Mouse (Mus musculus) thymus, adult 2 months (tissue): ENCODE data around the gene Pon2. TPM values are rescaled to one million over a fixed set of nuclear protein-coding genes. Genes with fewer than 3 reads are reported as not detected.

Experiments
- DNase-seq: peaks from one replicate; pipeline ENCODE4 v3.0.0; 2021
- H3K27ac ChIP-seq: fragments of 200-500 bp; 2 replicates; pipeline ENCODE4 v1.5.1; 2012; ENCODE audit warnings: low read length, control low read depth; ENCODE audit not compliant: control insufficient read depth, insufficient read depth
- H3K27me3 ChIP-seq: fragments of 200-500 bp; 2 replicates; pipeline ENCODE4 v1.6.1; 2012; ENCODE audit warnings: mild to moderate bottlenecking, low read length, moderate library complexity, mixed read lengths; ENCODE audit not compliant: control insufficient read depth, insufficient read depth
- H3K36me3 ChIP-seq: fragments of 200-500 bp; 2 replicates; pipeline ENCODE4 v1.6.1; 2012; ENCODE audit warnings: mild to moderate bottlenecking, low read length, moderate library complexity; ENCODE audit not compliant: control insufficient read depth, insufficient read depth
- H3K4me1 ChIP-seq: fragments of 200-500 bp; replicated peaks from 2 replicates; pipeline ENCODE4 v1.6.1; 2012; ENCODE audit warnings: low read length; ENCODE audit not compliant: control insufficient read depth, insufficient read depth
- H3K4me3 ChIP-seq: fragments of 200-500 bp; 2 replicates; pipeline ENCODE4 v1.5.1; 2012; ENCODE audit warnings: mild to moderate bottlenecking, low read length, control low read depth, moderate library complexity; ENCODE audit not compliant: control insufficient read depth, insufficient read depth
- CTCF ChIP-seq: fragments of 200-500 bp; IDR thresholded peaks from 2 replicates; pipeline ENCODE4 v1.5.1; 2012; ENCODE audit warnings: mild to moderate bottlenecking, control low read depth, low read length, moderate library complexity, borderline replicate concordance; ENCODE audit not compliant: control insufficient read depth, poor library complexity, insufficient read depth; ENCODE audit errors: extremely low read depth
- POLR2A ChIP-seq: fragments of 200-500 bp; IDR thresholded peaks from 2 replicates; pipeline ENCODE4 v1.6.1; 2012; ENCODE audit warnings: mild to moderate bottlenecking, low read length, control low read depth, moderate library complexity; ENCODE audit not compliant: control insufficient read depth, poor library complexity, insufficient read depth; ENCODE audit errors: extremely low read depth
- WGBS: fragments of 180-500 bp; shearing (Covaris S2); methylation state at CpG from one replicate; pipeline ENCODE4 v1.1.7; 2018; 5-methylcytosine and 5-hydroxymethylcytosine counted together
- polyA plus RNA-seq: library from polyadenylated mRNA; depleted of rRNA; stranded (reverse); fragments of >200 nt; gene quantifications from 2 replicates; pipeline ENCODE4 v1.2.3, GENCODE M21; 2012

Pon2 gene
- polyA plus RNA-seq, 1 experiment, result 20.0 TPM

GRCm38 (mm10) chr6:5280576-5281305, 17.5 kb downstream of the Pon2 start:
- Histone ChIP-seq H3K27ac (no peak overlapping the region), H3K27me3 (no peaks in the 10 kb centered on the region), H3K4me3 (no peak overlapping the region), H3K36me3 (peaks cover 21% of the 10 kb centered on the region), H3K4me1 (no peaks in the 10 kb centered on the region)
- TF ChIP-seq CTCF (no peak), POLR2A (no peak)
- WGBS, result 85% methylated on average over 6 of the region's 6 CpGs
- DNase-seq, result no peak

- no peak for DNase-seq
- Histone ChIP-seq H3K27ac (no peak overlapping the region), H3K4me1 (no peaks in the 10 kb centered on the region), H3K4me3 (no peak overlapping the region), H3K27me3 (no peaks in the 10 kb centered on the region), H3K36me3 (peaks cover 23% of the 10 kb centered on the region)
- no peak for TF ChIP-seq POLR2A
- TF ChIP-seq CTCF, result no peak
- WGBS, result 96% methylated on average over 5 of the region's 5 CpGs
These were observed 20.3 kb downstream of the Pon2 start for GRCm38 (mm10) chr6:5277972-5278371.

GRCm38 (mm10) chr6:5269641-5270040, 28.6 kb downstream of the Pon2 start:
- Histone ChIP-seq H3K27me3 (no peaks in the 10 kb centered on the region), H3K4me1 (no peaks in the 10 kb centered on the region), H3K27ac (no peak overlapping the region), H3K36me3 (peaks cover 27% of the 10 kb centered on the region), H3K4me3 (no peak overlapping the region)
- TF ChIP-seq CTCF, result no peak
- TF ChIP-seq POLR2A, result no peak
- 97% methylated on average over 6 of the region's 6 CpGs for WGBS
- DNase-seq, result no peak

GRCm38 (mm10) chr6:5264793-5265192, 33.5 kb downstream of the Pon2 start:
- no peak for DNase-seq
- 96% methylated on average over 8 of the region's 8 CpGs for WGBS
- no peaks in the 10 kb centered on the region for H3K27me3 ChIP-seq
- H3K27ac ChIP-seq, result no peak overlapping the region
- no peak for TF ChIP-seq POLR2A
- H3K4me3 ChIP-seq, result no peak overlapping the region
- H3K36me3 ChIP-seq, result peaks cover 20% of the 10 kb centered on the region
- no peaks in the 10 kb centered on the region for H3K4me1 ChIP-seq

GRCm38 (mm10) chr6:5263250-5263999, 34.8 kb downstream of the Pon2 start:
- Histone ChIP-seq H3K27me3 (no peaks in the 10 kb centered on the region), H3K36me3 (peaks cover 13% of the 10 kb centered on the region), H3K4me3 (no peak overlapping the region), H3K27ac (no peak overlapping the region), H3K4me1 (no peaks in the 10 kb centered on the region)
- DNase-seq, result no peak
- WGBS, result 93% methylated on average over 8 of the region's 8 CpGs
- no peak for TF ChIP-seq CTCF
- no peak for TF ChIP-seq POLR2A

GRCm38 (mm10) chr6:5262322-5263249, 35.7 kb downstream of the Pon2 start:
- TF ChIP-seq CTCF, result no peak
- no peaks in the 10 kb centered on the region for H3K4me1 ChIP-seq
- no peak for DNase-seq
- 90% methylated on average over 9 of the region's 10 CpGs for WGBS
- no peaks in the 10 kb centered on the region for H3K27me3 ChIP-seq
- H3K27ac ChIP-seq, result no peak overlapping the region
- no peak overlapping the region for H3K4me3 ChIP-seq
- H3K36me3 ChIP-seq, result peaks cover 13% of the 10 kb centered on the region
